Mouse (Mus musculus) frontal cortex, postnatal 10 days (tissue): Measurements from ENCODE around the gene Etl4.

ENCODE experiments used
- DNase-seq, 2 experiments: peaks; one replicate each; pipeline ENCODE4 v3.0.0; 2022; ENCODE audit warnings: low spot score in 2 of 2, mixed read lengths in 1 of 2

Gene Etl4

DNA sequence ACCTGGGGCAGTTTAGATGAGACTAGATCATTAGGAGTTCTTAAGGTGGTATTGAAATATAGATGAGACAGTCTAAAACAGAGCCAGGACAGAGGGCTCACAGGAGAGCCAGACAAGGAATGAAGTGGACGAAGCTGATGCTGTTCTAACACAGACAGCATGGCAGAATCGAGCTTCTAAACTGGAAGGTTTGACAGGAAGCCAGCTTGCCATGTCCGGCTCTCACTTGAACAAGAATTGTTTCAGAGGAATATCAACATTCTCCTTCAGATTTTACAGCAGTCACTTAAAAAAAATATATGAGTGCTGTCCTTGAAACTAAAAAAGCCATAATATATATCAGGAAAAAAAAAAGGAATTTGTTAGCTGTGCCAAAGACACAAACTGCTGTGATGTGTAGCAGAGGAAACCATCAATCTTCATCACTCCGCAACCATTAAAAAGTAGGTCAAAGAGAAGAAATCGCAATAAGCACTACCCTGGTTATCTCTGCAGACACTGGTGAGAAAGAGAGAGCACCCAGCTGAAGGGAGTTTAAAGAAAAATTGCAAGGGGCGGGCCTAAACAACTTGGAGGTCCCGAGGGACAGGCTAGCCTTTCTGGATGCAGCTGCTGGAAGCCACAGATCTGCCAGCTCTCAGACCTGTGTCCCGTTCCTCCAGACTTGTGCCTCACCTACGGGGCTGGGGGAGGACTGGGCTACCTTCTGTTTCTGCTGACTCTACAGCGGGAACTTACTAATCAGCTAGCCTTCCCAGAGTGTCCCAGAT is 534.3 kb downstream of the Etl4 start:
- no peak for DNase-seq

DNA sequence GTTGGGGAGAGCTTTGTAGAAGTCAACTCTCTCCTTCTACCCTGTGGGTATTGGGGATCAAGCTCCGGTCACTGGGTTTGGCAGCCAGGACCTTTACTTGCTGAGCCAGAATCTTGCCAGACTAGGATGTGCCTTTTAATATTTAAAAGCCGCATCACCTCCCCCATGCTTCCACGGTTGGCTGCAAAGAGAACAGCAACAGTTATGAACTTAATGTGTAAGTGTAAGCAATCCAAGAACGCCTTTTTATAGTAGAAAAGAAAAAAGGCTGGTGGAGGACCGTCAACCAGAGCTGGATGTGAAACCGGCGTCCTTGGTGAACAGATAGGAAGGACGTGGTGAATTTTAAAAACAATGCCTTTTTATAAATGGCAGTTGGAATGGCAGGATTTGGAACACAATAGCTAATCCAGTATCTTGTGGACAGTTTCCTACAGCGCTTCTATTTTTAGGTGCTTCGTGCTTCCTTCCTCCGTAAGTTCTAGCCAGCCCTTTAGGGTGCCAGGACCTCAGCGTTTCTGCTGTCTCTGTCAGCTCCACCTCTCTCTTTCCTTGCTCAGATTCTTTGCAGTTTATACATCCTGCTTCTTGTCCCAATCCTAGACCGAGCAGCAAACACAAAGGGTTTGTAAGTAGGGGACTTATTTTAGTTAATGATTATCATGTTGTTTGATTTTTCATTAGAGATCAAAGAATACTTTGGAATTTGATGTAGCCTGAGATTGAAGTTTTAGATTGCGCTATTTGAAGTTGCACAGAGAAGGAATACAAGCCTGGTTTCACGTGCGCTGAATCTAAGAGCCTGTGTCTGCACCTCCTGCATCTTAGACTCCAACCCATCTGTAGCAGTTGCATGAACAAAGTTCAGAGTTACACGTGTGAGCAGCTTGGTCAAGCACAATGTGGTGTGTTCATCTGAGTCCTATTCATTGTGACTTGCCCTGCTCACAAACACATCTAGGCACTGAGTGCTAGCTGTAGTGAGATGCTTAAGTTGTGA is 535.9 kb downstream of the Etl4 start:
- no peak for DNase-seq

DNA sequence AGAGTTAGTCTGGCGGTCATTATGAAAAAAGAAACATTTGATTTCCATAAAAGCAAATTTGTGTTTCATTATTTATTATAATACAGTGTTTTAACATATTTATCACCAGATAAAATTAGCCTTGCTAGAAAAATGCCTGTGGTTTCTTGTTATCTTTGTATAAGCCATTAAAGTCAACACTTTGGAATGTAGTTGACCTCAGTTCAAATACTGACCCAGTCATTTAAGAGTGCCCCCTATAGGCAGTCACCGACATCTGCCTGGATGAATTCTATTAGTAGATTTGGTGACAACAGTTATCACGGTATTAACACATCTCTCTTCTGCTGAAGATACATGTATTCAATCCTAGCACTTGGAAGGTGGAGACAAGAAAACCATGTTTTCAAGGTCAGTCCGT is 536.6 kb downstream of the Etl4 start:
- no peak for DNase-seq

DNA sequence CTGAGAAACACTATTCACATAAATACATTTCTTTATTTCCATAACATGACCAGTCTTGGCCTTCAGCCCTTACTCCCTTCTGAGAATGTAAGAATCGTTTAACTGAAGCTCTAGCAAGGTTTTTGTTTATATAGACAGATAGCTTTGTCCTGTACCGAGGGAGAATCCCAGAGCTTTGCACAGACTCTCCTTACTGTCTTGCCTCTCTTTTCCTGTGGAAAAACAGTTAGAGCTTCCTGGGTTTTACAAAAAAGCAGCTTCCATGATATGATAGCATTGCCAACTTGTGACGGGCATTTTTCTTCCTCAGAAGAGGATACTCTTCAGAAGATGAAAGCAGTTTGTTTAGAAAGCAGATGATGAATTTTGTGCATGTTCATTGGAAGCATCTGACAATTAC is 541.4 kb downstream of the Etl4 start:
- no peak for DNase-seq

DNA sequence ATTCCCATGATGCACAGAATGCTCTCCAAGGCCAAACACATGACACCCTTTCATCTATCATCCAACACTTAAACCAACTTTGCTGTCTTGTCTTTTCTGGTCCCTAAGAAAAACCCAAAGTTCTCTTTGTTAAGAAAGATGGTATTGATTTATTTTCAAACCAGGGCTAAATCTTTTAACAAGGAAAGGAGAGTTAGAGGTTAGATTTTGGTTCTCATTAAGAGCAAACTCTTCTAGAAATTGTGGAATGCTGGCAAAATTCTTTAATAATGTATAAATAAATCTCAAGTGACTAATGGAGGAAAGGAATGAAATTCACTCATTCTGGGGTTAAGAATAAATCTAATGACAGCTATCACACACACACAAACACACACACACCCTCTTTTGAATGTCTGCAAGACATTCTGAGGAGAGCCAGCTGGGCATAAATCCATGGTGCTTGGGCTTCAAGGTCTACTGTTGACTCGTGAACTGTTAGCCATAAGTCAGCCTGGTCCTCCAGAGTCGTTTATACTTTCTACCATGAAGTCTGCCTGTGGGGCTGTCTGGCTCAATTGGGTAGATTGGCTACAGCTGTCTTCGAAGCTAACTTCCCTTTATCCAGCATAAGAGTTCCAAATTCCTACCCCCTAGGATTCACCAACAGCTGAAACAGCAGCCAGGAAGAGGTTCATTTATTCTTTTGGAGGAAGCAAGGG is 544.1 kb downstream of the Etl4 start:
- DNase-seq: no peak

DNA sequence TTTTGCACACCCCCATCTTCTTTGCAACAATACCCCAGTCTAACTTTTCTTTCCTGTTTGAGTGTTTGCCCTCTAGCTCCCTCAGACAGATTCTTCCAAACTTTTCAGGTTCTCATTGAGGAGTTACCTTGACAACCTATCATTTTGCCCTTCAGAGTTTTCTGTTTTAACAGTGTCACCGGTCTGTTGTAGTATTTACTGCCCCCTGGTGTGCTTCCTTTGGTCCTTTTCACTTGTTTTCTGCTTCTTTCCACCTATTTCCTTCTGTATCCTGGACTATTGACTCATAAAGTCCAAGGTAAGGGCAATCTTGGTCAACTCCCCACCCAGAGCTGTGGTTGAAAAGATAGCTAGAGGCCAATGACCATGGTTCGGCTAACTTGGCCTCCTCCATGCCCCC is 569.6 kb downstream of the Etl4 start:
- DNase-seq: no peak

DNA sequence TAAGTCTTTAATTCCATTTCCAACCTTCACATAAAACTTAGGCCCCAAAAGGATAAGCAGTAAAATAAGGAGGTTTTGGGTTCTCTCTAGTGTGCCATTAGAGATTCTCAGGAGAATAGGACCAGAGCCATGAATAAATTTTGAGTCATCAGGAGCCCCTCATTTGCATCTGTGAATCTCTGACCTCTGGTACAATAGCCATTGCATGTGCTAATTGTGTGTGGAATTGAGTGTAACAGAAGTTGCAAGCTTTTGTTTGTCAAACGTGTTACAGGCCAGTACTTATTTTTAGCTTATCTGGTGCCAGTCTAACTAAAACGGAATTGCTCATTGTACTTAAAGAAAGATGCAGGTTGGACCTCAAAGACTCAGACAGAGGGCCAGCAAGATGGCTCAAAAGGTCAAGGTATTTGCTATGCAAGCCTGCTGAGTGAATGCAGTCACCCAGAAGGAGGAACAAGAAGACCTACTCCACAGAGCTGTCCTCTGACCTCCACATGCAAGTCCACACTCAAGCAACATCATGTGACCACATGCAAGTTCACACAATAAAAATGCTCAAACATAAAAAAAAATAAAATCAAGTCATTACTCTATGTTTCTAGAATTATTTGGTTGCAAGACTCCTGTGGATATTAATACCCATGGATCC is 576.7 kb downstream of the Etl4 start:
- no peak for DNase-seq

DNA sequence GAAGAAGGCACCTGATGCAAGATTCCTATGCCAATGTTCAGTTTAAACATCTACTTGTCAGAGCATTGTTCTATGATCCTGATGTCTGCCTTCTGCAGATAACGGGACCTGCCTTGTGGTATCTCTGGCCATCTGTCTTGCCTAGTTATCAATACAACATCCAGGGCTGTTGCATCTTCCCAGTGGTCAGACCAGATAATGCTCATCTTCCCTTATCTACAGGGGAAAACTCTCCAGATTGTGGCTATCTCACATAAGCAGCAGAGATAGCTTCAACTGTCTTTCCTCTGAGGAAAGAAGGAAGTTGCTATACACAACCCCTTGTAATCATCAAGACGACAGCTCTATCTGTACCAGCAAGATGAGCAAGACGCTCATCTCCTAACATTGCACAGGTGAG is 579.5 kb downstream of the Etl4 start:
- DNase-seq: no peak

DNA sequence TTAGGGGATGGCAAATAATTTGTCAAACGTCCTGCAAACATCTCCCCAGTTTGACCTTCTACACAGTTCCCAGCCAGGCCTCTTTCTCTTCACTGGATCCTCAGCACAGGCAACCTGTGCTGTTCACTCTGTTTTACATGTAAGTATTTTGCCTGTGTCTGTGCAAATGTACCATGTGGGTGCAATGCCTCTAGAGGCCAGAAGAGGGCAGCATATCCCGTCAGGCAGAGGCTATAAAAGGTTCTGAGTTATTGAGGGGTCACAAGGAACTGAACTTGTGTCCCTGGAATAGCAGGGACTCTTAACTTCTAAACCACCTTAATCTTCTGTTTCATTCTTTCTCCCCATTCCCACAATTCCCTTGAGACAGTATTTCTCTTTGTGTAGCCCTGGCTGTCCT is 582.5 kb downstream of the Etl4 start:
- DNase-seq: no peak

DNA sequence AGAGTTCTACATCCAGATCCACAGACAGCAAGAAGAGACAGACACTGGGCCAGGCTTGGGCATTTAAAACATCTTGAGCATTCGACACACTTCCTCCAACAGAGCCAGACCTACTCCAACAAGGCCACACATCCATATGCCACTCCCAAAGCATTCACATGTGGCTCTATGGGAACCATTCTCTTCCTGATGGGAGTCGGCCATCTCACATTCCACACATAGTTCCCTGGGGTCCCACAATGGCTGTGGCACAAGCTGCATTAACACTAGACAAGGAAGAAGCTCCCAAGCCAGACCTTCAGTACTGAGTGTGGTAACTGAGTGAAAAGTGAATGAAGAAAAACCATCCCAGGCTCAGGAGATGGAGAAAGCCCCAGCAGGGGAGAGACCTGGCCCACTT is 584.2 kb downstream of the Etl4 start:
- no peak for DNase-seq

DNA sequence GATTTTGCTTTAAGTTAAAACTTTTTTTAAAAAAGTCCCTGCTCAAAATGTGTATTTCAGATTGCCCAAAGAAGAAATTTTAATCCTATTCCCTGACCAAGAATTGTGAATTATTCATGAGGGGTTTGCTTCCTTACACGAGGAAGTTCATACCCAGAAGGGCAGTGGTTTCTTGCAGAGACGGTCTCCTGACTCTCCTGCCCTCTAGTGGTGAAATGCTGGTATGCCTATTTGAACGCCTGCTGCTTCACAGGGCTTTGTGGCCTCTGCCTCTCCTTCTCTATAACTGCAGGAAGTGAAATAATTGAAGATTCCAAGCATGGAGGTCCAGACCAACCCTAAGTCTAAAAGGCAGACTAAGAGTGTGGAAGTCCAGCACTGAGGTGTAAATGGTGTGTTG is 585.1 kb downstream of the Etl4 start:
- DNase-seq: peak in 1 of 2 experiments; percentile 41

DNA sequence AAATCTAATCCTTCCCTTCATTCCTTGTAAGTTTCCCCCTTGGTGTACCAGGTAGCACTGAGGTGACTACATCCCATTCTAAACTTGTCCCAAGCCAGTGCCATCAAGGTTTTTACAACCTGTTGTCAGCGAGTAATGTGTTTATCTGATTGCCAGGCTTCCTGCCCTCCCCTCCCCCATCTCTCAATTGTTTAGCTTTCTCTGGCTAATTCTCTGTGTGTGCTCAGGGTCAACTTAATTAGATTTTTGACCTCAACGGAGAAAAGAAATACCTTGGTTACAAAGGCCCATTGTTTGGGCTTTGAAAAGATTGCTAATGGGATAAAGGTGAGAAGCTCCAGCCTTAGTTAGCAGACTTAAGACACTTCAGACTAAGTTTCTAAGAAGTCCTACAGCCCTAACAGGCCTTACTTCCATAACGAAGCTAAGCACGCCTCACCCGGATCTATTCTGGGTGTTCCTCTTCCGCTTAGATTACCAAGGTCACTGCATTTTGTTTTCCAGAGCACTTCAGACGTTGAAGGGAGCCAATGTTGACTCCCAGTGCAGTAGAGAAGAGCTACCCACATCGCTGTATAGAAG is 586.7 kb downstream of the Etl4 start:
- no peak for DNase-seq

DNA sequence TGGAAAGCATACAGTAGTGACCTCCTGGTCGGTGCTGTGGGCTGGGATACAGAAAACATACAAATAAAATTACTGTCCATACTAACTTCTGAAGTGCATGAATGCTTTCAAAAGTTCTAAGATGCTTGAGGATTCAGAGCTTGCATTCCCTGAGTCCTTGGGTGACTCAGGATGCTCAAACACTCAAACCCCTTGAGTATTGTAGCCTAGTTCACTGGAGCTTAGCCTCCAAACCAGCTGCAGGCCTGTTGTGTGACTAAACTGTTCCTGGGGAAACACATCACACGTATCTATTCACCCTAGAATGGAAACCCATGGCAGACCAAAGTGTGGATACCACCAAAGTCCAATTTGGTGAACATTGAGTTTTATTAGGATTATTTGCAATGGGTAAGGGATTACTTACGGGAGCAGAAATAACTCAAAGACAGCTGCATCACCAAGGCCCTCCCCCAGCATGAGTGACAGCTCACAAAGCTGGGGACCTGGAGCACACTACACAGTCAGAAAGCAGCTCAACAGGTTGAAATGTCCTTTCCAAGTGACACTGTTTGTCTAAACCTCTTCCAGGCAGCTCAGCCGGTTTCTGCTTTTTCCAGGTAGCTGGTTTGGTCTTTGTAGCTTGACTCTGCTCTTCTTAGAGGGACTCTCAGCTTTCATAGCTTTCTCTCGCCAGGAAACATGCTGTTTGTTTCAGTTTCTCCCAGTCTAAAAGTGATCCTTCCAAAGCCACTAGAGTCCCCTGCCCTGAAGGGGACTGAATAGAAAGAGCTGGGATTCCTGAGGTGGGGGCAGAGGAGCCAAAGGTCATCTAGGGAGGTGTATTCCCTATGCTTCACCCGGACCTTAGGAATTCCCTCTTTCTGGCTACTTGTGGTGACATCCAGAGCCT is 598.5 kb downstream of the Etl4 start:
- no peak for DNase-seq

DNA sequence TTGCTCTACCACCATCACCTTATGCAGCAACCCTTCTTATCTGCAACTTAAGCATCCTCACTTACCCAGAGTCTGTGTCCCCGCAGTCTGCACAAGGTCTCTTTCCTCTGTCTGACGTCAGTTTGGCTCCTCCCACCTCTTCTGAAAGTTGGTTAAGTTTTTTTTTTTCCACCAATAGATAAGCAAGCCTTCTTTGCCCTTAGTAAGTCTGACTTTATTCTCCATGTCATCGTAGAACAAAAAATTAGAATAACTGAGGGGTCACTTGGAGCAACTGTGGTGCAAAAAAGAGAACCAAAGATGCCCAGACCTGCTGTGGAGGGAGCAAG is 599.1 kb downstream of the Etl4 start:
- no peak for DNase-seq

DNA sequence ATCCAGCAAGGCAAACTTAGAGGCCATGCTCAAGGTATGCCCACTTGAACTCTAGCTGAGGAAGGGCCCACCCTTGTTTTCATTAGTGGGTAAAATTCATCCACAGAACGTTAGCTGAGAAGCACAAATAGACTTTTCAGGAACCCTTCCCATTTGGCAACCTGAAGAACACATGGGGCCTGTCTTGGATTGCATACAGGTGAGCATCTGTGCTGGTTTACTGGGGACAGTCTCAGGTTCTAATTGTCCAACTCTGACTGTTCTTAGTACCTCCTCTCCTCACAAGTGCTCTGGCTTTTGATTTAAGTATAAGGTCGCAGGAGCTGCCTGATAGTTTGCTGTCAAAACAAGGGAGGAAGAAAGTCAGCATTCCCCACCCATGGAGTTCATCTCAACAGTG is 600.5 kb downstream of the Etl4 start:
- no peak for DNase-seq

DNA sequence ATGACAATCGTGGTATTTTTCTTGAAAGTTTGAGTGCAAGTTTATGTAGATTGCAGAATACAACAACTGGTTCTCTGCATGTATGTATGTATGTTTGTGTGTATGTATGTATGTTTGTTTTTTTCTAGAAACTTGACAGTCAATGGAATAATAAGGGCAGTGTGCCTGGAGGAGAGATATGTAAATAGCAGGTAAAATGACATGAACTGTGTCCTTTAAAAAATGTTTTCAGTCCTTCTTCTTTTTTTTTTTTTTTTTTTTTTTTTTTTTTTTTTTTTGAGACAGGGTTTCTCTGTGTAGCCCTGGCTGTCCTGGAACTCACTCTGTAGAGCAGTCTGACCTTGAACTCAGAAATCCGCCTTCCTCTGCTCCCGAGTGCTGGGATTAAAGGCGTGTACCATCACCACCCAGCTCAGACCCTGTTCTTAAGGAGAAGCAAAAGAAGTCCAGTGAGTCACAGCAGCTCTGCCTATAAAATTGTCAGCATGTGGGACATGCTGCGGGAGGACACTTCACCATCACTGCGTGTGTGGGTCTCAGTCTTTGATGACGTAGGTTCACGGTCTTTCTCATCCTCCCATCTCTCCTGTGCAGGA is 606.8 kb downstream of the Etl4 start:
- no peak for DNase-seq

DNA sequence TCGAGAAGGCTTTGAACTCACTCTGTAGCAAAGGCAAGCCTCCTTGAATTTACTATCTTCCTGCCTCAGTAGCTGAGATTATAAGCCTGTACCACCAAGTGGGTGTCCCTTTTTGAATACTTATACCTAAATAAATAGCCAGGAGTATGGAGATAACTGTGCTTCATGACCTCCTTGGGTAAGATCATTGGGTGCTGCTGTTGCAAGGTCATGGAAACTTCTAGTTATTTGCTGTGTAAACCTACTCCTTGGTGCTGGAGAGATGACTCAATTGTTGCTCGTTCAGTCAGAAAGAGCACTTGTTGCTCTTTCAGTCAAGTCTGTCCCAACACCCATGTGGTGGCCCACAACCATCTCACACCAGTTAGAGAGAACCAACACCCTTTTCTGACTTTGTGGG is 608.3 kb downstream of the Etl4 start:
- no peak for DNase-seq

DNA sequence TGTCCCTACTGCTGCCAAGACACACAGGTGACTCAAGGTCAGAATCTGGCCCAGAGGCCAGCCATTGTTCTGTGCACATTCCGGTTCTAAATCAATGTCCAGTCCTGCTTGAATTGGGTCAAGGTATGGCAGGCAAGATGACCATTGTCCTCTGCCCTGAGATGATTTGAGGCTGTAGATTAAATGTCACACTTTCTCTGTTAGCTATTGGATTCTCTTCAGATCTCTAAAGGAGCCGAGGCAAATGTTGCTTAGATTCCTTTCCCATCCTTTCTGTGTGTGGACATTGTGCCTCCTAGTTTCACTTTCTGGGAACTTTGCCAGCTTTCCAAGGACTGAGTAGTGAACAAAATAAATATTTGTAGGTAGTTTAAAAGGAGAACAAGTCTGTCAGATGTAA is 608.9 kb downstream of the Etl4 start:
- DNase-seq: no peak

DNA sequence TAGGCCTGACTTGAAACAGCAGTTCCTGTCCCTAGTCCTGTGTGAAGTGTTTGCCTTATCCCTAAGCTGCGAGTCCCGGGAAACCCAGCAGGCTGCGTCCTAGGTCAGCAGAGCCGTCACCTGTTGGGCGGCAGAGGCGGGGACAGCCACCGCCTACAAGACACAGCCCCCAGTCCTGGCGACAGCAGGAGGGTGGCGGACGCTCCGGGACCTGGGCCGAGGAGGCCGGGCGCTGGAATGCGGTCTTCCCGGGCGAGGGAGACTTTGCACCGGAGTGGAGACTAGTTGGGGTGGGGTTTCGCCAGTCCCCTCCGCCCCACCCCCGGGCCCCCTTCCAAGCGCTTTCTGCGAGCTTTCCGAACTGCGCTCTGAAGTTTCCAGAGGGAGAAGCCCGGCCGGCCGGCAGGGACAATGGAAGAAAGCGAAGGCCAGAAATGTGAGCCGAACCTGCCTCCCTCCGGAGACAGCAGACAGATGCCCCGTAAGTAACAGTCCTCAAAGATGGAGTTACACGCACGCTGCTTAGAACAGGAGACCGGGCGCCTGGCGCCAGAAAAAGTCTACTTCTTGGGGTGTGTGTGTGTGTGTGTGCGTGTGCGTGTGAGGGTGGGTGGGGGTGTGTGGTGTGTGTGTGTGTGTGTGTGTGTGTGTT is 610.0 kb downstream of the Etl4 start:
- DNase-seq: peak in 1 of 2 experiments; percentile 12

DNA sequence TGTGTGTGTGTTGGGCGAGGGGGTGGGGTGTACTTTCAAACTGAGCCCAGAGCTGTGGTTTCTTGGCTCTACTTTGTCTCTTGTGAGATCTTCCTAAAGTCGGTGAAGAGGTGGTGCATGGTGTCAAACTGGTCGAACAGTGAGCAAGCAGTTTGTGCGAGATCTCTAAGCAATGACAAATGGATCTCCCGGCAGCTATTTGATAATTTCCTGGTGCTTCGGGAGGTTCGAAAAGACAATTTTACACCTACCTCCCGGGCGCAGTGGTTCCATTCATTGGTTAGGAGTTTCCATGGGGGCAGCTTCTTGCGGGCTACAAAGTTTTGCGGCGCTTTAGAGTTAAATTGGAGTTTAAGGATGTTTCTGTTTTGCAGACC is 610.5 kb downstream of the Etl4 start:
- no peak for DNase-seq
